In genomic region chr4:144790141-144790540, GRCm38 (mm10) we compare ENCODE assay signal across 33 mouse cellular contexts. TPM values are rescaled to one million over a fixed set of nuclear protein-coding genes. Genes with fewer than 3 reads are reported as not detected.
DNase-seq lines count a peak whose midpoint lies in the region; TF ChIP-seq lines count a peak whose summit lies in the region.
"Had no signal": no experiment of that assay in that cellular context is flagged by ENCODE, and none has a peak within 500 bp of the region (broad histone marks: within the 10 kb centered on the region; RNA-seq: fewer than 3 reads in every experiment).

No protein-coding gene starts in this region.

- TF ChIP-seq CTCF in gastrocnemius, adult 2 months (IDR thresholded peaks at IDR 0.05), result no peak

- intact Hi-C loops in gastrocnemius, adult 2 months (cut with DNase I), result no loop called here

- no peaks in the 10 kb centered on the region for H3K4me1 ChIP-seq in heart, embryonic 10.5 days
- H3K4me1 ChIP-seq: forebrain, embryonic 10.5 days; hindbrain, embryonic 10.5 days; midbrain, embryonic 15.5 days; neural tube, embryonic 12.5 days had no signal

- H3K27ac ChIP-seq in heart, embryonic 10.5 days, result no peak overlapping the region
- no peak overlapping the region for H3K27ac ChIP-seq in gastrocnemius, adult 2 months
- H3K27ac ChIP-seq: forebrain, embryonic 10.5 days; hindbrain, embryonic 10.5 days; midbrain, embryonic 15.5 days; neural tube, embryonic 12.5 days had no signal

- no peak overlapping the region for H3K4me3 ChIP-seq in heart, embryonic 10.5 days
- no peak overlapping the region for H3K4me3 ChIP-seq in gastrocnemius, adult 2 months
- H3K4me3 ChIP-seq: forebrain, embryonic 10.5 days; hindbrain, embryonic 10.5 days; midbrain, embryonic 15.5 days; neural tube, embryonic 12.5 days had no signal

- H3K27me3 ChIP-seq in heart, embryonic 10.5 days (ENCODE audit: insufficient read depth, poor library complexity, severe bottlenecking), result no peaks in the 10 kb centered on the region
- H3K27me3 ChIP-seq: midbrain, embryonic 15.5 days; neural tube, embryonic 12.5 days had no signal

- DNase-seq in heart, adult 8-10 months (ENCODE audit: low spot score), result peak; percentile 24
- no peak for DNase-seq in heart, embryonic 10.5 days (ENCODE audit: low spot score)
- DNase-seq in gastrocnemius, adult 2 months, result peak; percentile 23
- peak; percentile 17 to 50 for DNase-seq in heart, adult 9 months (ENCODE audit: low spot score in 2 of 2)
- DNase-seq in retina, postnatal 7 days (ENCODE audit: low read depth, low spot score), result peak; percentile 5
- DNase-seq in thymus, postnatal 25 days, result no peak
- DNase-seq in thymus, postnatal 36 days, result no peak
- DNase-seq: adrenal gland, postnatal 10 days; cerebellum, adult 2 months; cerebellum, postnatal 36 days; embryo, embryonic 11 days; kidney, adult 11 months; kidney, postnatal 4 days; lung, postnatal 4 days; right cerebral cortex, adult 18-20 months; thymus, adult 18-20 months had no signal

- 69% methylated on average over 1 of the region's 1 CpGs for WGBS in heart, embryonic 10.5 days

- H3K36me3 ChIP-seq in heart, embryonic 10.5 days, result no peaks in the 10 kb centered on the region
- H3K36me3 ChIP-seq: forebrain, embryonic 10.5 days; hindbrain, embryonic 10.5 days; midbrain, embryonic 15.5 days; neural tube, embryonic 12.5 days had no signal

- no peaks in the 10 kb centered on the region for H3K9me3 ChIP-seq in heart, embryonic 10.5 days
- H3K9me3 ChIP-seq: forebrain, embryonic 10.5 days; hindbrain, embryonic 10.5 days; midbrain, embryonic 15.5 days; neural tube, embryonic 12.5 days had no signal

RNA-seq across cellular contexts. Expression of gene Gm438, which starts 3.8 kb away (rescaled TPM):
- total RNA-seq in heart, adult 8-10 months (2022), result not detected
- not detected in 2 replicates for polyA plus RNA-seq in heart, embryonic 10.5 days (2016; fragmentation: Nextera tagmentation; extraction: Ambion mirVana)
- not detected for total RNA-seq in gastrocnemius, adult 2 months (2021)
- total RNA-seq: adrenal gland, postnatal 10 days; left cerebral cortex, postnatal 14 days; liver, adult 2 months; MEL had no signal
- polyA plus RNA-seq: activated CD4-positive, CD25-positive, alpha-beta regulatory T cell, adult 4 months; C2C12; cerebellum, adult 2 months; forebrain, embryonic 10.5 days; forebrain, embryonic 16.5 days; heart, embryonic 14.5 days; hindbrain, embryonic 10.5 days; hindbrain, embryonic 16.5 days; kidney, embryonic 16.5 days; liver, adult 2 months; liver, embryonic 16.5 days; lung, embryonic 16.5 days; midbrain, embryonic 15.5 days; neural tube, embryonic 12.5 days; small intestine, adult 2 months; stomach, embryonic 16.5 days had no signal

Comparison
In these comparisons a context has a peak if more than half of its experiments do, and no peak if none do; other contexts are left out.
1. DNase-seq: peak in heart, adult 8-10 months (single experiment), gastrocnemius, adult 2 months (single experiment), heart, adult 9 months (2 of 2) and retina, postnatal 7 days (single experiment); none in heart, embryonic 10.5 days (single experiment), thymus, postnatal 25 days (single experiment) and thymus, postnatal 36 days (0 of 2).